Mouse (Mus musculus) olfactory bulb, adult 2 months (tissue): ENCODE results near the gene Efna2.

Source experiments
- CTCF ChIP-seq: fragments of 200-500 bp; IDR thresholded peaks from 2 replicates; pipeline ENCODE4 v1.5.1; 2012; ENCODE audit warnings: low read depth, mild to moderate bottlenecking, low read length, moderate library complexity; ENCODE audit not compliant: insufficient read depth
- POLR2A ChIP-seq: fragments of 200-500 bp; IDR thresholded peaks from 2 replicates; pipeline ENCODE4 v1.6.1; 2012; ENCODE audit warnings: mild to moderate bottlenecking, low read depth, low read length, moderate library complexity; ENCODE audit not compliant: insufficient read depth

- TF ChIP-seq CTCF (no peak), POLR2A (no peak)
Observed at GRCm38 (mm10) chr10:80158307-80158986, 20.8 kb upstream of the Efna2 start.
